Mouse (Mus musculus) bone marrow macrophage, adult 2 months (primary cell): ENCODE results near the gene Muc2.

Experiments used
- CTCF ChIP-seq: IDR thresholded peaks from 2 replicates; pipeline ENCODE4 v1.5.1; 2012; ENCODE audit warnings: low read depth, mild to moderate bottlenecking, low read length, moderate library complexity
- POLR2A ChIP-seq: IDR thresholded peaks from 2 replicates; pipeline ENCODE4 v1.6.1; 2012; ENCODE audit warnings: mild to moderate bottlenecking, low read depth, low read length, borderline replicate concordance

DNA sequence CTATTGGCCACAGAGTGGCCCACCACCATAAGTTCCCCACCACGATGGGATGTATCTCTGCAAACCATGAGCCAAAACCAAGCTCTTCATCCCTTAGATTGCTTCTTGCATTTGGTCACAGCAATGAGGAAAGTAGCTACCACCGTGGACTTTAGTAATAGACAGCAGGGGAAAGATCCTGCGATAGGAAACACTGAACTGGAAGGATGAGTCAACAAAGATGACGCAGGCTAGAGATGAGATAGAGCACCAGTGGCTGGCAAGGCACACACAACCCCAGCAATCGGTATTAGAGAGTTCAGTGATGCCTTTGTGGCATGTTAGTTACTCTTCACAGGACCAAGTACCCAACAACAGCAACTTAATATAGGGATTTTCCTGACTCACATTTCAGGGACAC is 86.1 kb downstream of the Muc2 start:
- TF ChIP-seq POLR2A, result no peak
- TF ChIP-seq CTCF, result no peak
